Mouse (Mus musculus) heart, embryonic 15.5 days (tissue): ENCODE results near the gene Hs6st1. TPM values are rescaled to one million over a fixed set of nuclear protein-coding genes. Genes with fewer than 3 reads are reported as not detected.

Experiments
- ATAC-seq: fragments of 200-750 bp; cut with Nextera tagmentation; replicated peaks from 2 replicates; pipeline ENCODE4 v1.8.0; 2017; ENCODE audit warnings: low read depth, moderate TSS enrichment; ENCODE audit not compliant: insufficient number of reproducible peaks, insufficient read depth, low FRiP score
- H3K27ac ChIP-seq: fragments of 300-500 bp; sonication (generic); 2 replicates; pipeline ENCODE4 v1.5.1; 2015; ENCODE audit warnings: mild to moderate bottlenecking, inconsistent platforms
- H3K27me3 ChIP-seq: fragments of 300-500 bp; sonication (generic); 2 replicates; pipeline ENCODE4 v1.6.1; 2015; ENCODE audit warnings: inconsistent platforms
- H3K36me3 ChIP-seq: fragments of 300-500 bp; sonication (generic); 2 replicates; pipeline ENCODE4 v1.6.1; 2015; ENCODE audit warnings: mild to moderate bottlenecking, inconsistent platforms
- H3K4me1 ChIP-seq: fragments of 300-500 bp; sonication (generic); replicated peaks from 2 replicates; pipeline ENCODE4 v1.6.1; 2015; ENCODE audit warnings: inconsistent platforms
- H3K4me2 ChIP-seq: fragments of 300-500 bp; sonication (generic); 2 replicates; pipeline ENCODE4 v1.6.1; 2015; ENCODE audit warnings: inconsistent platforms, mild to moderate bottlenecking, moderate library complexity
- H3K4me3 ChIP-seq: fragments of 300-500 bp; sonication (generic); 2 replicates; pipeline ENCODE4 v1.5.1; 2015; ENCODE audit warnings: mild to moderate bottlenecking, inconsistent platforms
- H3K9ac ChIP-seq: fragments of 300-500 bp; sonication (generic); 2 replicates; pipeline ENCODE4 v1.6.1; 2015; ENCODE audit warnings: mild to moderate bottlenecking, inconsistent platforms
- H3K9me3 ChIP-seq: fragments of 300-500 bp; sonication (generic); replicated peaks from 2 replicates; pipeline ENCODE4 v1.6.1; 2016; ENCODE audit warnings: inconsistent platforms
- WGBS: fragments of 180-500 bp; shearing (Covaris S2); methylation state at CpG from one replicate; pipeline ENCODE4 v1.1.7; 2015; ENCODE audit warnings: mixed read lengths; 5-methylcytosine and 5-hydroxymethylcytosine counted together
- polyA plus RNA-seq: library from polyadenylated mRNA; unstranded; fragments of >200 nt; fragmentation: Nextera tagmentation; extraction: Ambion mirVana; gene quantifications from 2 replicates; pipeline ENCODE4 v1.2.1, GENCODE M21; 2015

The Hs6st1 gene
- polyA plus RNA-seq, 1 experiment from 2014 or later = 8.0 TPM

GRCm38 (mm10) chr1:36089481-36089880 is 21.3 kb downstream of the Hs6st1 start:
- 25% methylated on average over 1 of the region's 1 CpGs for WGBS
- Histone ChIP-seq H3K27ac (peak overlapping the region; percentile 55), H3K4me1 (peaks cover 41% of the 10 kb centered on the region), H3K36me3 (peaks cover 16% of the 10 kb centered on the region; the same call in 1 of the 2 replicates), H3K9ac (0 out of 2 replicates have a peak overlapping the region, but pooled peaks have one; percentile 2), H3K27me3 (no peaks in the 10 kb centered on the region), H3K4me2 (no peak overlapping the region), H3K4me3 (no peak overlapping the region), H3K9me3 (no peaks in the 10 kb centered on the region)
- 0 out of 2 replicates have a peak, but pooled peaks have one; percentile 23 for ATAC-seq

DNA sequence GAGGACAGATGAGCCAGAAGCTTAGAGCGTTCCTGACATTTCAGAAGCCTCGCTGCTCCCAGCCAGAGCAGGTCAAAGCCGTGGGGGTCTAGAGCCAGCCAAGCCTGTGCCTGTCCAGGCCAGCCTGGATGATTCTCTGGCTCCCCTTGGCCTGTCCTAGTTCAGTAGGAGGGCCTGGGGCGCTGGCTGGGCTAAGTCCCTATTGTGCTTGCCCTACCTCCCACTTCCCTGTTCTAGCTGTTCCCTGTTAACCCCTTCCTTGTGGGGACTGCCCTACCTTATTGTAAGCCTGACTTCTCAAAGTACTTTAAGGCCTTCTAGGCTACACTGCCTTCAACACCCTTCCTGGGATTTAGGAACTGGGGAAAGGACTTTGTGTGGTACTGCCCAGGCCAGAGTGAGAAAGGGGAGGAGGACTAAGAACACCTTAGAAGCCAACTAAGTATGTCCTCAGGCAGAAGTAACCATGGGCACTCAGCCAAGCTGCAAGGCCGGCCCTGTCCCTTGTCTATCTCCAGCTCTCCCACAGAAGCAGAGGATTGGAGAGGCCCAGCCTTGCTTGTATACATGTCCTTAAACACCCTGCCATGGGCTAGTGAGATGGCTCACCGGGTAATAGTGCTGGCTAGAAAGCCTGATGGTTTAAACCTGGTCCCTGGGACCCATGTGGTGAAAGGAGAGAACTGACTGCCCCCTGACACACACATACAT is 22.0 kb downstream of the Hs6st1 start:
- H3K9ac ChIP-seq = 0 out of 2 replicates have a peak overlapping the region, but pooled peaks have one; percentile 27
- H3K9me3 ChIP-seq = no peaks in the 10 kb centered on the region
- no peaks in the 10 kb centered on the region for H3K27me3 ChIP-seq
- no peak overlapping the region for H3K4me2 ChIP-seq
- H3K27ac ChIP-seq = peak overlapping the region; percentile 55
- H3K4me3 ChIP-seq = no peak overlapping the region
- 25% methylated on average over 6 of the region's 6 CpGs for WGBS
- peaks cover 45% of the 10 kb centered on the region for H3K4me1 ChIP-seq
- ATAC-seq = peak; percentile 36
- peaks cover 16% of the 10 kb centered on the region; the same call in 1 of the 2 replicates for H3K36me3 ChIP-seq

GRCm38 (mm10) chr1:36090722-36091110 is 22.5 kb downstream of the Hs6st1 start:
- ATAC-seq = no peak
- H3K4me1 ChIP-seq = peaks cover 50% of the 10 kb centered on the region

DNA sequence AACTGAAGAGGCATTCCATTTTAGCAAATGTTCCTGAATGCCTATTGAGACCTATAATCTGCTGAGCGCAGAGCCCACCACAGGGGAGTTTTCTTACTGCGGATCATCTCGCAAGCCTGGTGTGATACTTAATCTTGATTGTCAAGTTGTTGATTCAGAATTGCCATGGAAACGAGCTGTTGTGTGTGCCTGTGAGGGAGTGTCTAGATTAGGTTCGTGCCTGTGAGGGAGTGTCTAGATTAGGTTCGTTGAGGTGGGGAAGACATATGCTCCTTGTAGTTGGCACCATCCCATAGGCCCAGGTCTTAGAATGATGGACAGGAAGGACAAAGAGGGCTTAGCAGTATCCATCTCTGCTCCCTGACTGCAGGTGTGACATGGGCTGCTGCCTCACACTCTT is 23.0 kb downstream of the Hs6st1 start:
- Histone ChIP-seq H3K4me1 (peaks cover 56% of the 10 kb centered on the region), H3K9me3 (no peaks in the 10 kb centered on the region), H3K27me3 (no peaks in the 10 kb centered on the region), H3K4me2 (no peak overlapping the region), H3K4me3 (no peak overlapping the region), H3K27ac (no peak overlapping the region), H3K36me3 (peaks cover 9% of the 10 kb centered on the region; the same call in 1 of the 2 replicates), H3K9ac (no peak overlapping the region)
- 69% methylated on average over 6 of the region's 6 CpGs for WGBS
- no peak for ATAC-seq

More at GRCm38 (mm10) chr1:36090722-36091110, 22.5 kb downstream of the Hs6st1 start:
- no peak overlapping the region for H3K9ac ChIP-seq
- no peak overlapping the region for H3K4me2 ChIP-seq
- WGBS = 83% methylated on average over 4 of the region's 4 CpGs
- no peaks in the 10 kb centered on the region for H3K27me3 ChIP-seq
- H3K27ac ChIP-seq = peak overlapping the region; percentile 55
- H3K4me3 ChIP-seq = no peak overlapping the region
- no peaks in the 10 kb centered on the region for H3K9me3 ChIP-seq
- peaks cover 14% of the 10 kb centered on the region; the same call in 1 of the 2 replicates for H3K36me3 ChIP-seq

DNA sequence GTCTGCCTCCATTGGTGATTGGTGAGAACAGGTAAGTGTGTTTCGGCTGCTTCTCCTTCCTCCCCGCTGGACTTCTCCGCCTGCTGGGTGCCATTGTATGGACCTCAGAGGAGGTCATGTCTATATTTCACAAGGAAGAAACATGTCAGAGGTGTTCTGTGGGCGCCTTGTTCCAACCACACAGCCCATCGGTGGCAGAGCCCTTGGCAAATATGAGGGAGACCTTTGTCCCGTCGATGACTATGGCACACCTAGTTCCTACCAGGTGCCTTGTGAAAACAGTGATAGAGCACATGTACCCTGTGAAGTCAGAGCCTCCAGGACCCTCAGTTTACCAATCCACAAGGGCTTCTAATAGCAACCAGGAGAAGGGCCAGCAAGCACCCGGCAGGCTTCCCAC is 25.5 kb downstream of the Hs6st1 start:
- peaks cover 51% of the 10 kb centered on the region for H3K4me1 ChIP-seq
- ATAC-seq = no peak

DNA sequence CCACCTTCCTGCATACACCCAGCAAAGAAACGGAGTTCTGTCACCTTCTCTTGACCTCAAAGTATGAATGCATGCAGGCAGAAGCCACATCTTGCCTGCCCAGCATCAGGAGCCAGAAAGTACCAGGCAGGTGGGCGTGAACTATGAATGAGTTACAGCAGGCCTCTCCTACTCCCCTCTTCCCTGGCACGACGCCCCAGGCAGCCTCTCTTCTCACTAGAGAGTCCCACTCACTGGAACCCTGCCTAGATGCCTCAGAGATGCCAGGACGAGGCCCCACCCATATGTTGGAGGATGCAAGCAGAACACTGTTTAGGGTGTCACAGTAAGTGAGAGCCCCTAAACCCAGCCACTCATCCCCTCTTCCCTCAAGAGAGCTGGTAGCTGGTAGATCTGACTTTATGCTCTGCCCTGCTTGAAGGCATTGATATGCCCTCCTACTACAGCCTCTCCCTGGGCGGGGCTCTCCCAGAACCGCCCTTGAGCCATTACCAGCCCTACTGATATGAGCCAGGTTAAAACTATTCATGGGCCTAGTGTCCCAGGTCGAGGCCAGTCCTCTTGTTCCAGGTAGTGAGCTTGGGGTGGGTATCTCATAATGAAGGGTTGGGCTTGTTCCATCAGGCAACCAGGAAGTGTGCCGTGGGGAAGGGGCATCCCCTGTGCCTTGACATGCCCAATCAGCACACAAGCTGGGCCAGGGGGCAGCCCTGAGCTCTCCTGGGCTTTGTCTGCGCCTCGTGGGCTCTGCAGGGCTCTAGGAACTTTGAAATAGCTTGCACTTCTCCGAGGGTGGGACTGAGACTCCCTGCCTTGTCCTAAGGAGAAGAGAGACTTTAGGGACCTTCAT is 27.4 kb downstream of the Hs6st1 start:
- Histone ChIP-seq H3K4me3 (no peak overlapping the region), H3K9me3 (no peaks in the 10 kb centered on the region), H3K4me1 (peaks cover 36% of the 10 kb centered on the region), H3K9ac (no peak overlapping the region), H3K36me3 (peaks cover 5% of the 10 kb centered on the region; the same call in 1 of the 2 replicates), H3K27ac (peak overlapping the region; percentile 35; the same call in 1 of the 2 replicates), H3K27me3 (no peaks in the 10 kb centered on the region), H3K4me2 (no peak overlapping the region)
- WGBS = 54% methylated on average over 12 of the region's 12 CpGs
- ATAC-seq = 0 out of 2 replicates have a peak, but pooled peaks have one; percentile 30

More for the DNA sequence above, 25.5 kb downstream of the Hs6st1 start:
- Histone ChIP-seq H3K4me3 (no peak overlapping the region), H3K36me3 (peaks cover 5% of the 10 kb centered on the region; the same call in 1 of the 2 replicates), H3K27ac (no peak overlapping the region), H3K27me3 (no peaks in the 10 kb centered on the region), H3K4me2 (no peak overlapping the region), H3K9ac (no peak overlapping the region), H3K9me3 (no peaks in the 10 kb centered on the region)
- 97% methylated on average over 8 of the region's 8 CpGs for WGBS

DNA sequence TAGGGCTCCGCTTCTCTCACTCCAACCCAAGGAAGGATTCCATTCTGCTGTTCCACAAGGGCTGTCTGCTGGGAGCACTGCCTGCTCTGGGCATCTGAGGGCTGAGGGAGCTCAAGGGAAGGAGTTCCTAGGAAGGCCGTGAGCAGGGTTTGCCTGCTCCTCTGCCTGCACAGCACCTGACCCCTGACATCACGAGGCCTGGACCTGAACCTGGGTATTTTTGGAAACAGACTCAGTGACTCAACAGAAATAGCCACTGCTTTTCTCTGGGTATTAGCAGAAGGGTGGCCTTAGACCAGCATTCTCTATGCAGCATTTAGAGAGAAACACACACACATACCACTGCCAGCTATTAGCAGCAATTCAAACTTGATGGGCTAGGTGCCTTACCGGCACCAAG is 30.2 kb downstream of the Hs6st1 start:
- no peaks in the 10 kb centered on the region for H3K9me3 ChIP-seq
- H3K4me3 ChIP-seq = no peak overlapping the region
- no peak overlapping the region for H3K9ac ChIP-seq
- WGBS = 61% methylated on average over 4 of the region's 4 CpGs
- no peak overlapping the region for H3K4me2 ChIP-seq
- no peaks in the 10 kb centered on the region for H3K27me3 ChIP-seq
- no peak for ATAC-seq
- peaks cover 17% of the 10 kb centered on the region; the same call in 1 of the 2 replicates for H3K36me3 ChIP-seq
- H3K4me1 ChIP-seq = peaks cover 29% of the 10 kb centered on the region
- peak overlapping the region; percentile 17 for H3K27ac ChIP-seq

- no peak for ATAC-seq
- Histone ChIP-seq H3K27ac (no peak overlapping the region), H3K4me3 (no peak overlapping the region), H3K27me3 (no peaks in the 10 kb centered on the region), H3K4me1 (peaks cover 26% of the 10 kb centered on the region), H3K9ac (no peak overlapping the region), H3K36me3 (peaks cover 31% of the 10 kb centered on the region), H3K9me3 (no peaks in the 10 kb centered on the region), H3K4me2 (no peak overlapping the region)
- 80% methylated on average over 3 of the region's 3 CpGs for WGBS
Measured at GRCm38 (mm10) chr1:36100371-36100770, 32.2 kb downstream of the Hs6st1 start.

DNA sequence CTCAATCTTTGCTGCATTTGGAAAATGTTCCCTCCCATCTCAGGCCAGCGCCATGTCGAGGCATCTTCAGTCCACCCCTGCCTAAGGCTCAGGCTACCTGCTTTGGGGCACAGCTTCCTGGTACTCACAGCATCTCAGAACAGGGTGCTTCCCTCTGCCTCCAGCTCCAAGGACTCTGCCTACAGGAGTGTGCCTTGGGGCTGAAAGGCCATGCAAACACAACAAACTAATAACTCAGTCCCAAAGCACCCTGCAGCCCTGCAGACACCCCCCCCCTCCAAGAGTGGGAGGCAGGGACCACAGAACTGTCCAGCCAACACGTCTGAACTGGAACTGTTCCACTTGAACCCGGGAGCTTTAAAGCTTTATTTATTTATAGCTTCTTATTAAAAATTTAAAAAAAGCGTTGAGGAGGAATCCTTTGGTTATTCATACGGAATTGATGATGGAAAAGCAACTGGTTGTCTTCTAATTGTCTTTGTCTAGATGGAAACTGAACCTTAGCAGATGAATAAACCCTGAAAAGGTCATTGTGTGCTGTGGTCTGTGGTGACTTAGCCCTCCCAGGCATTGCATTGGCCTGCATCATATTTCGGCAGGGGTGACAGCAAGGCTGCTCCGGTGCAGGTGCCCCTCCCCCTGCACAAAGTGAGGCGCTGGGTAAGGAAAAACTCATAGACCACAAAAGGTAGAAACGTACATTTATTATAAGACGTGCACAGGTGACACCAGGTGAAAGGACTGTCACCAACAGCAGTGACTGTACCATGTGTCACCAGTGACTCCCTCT is 37.9 kb downstream of the Hs6st1 start:
- 0 out of 2 replicates have a peak, but pooled peaks cover 3% of the 10 kb centered on the region for H3K4me1 ChIP-seq
- no peak; the same call in 1 of the 2 replicates for ATAC-seq
- H3K27ac ChIP-seq = no peak overlapping the region
- no peaks in the 10 kb centered on the region for H3K9me3 ChIP-seq
- no peak overlapping the region for H3K4me3 ChIP-seq
- peaks cover 40% of the 10 kb centered on the region for H3K36me3 ChIP-seq
- H3K4me2 ChIP-seq = no peak overlapping the region
- WGBS = 88% methylated on average over 11 of the region's 11 CpGs
- H3K27me3 ChIP-seq = no peaks in the 10 kb centered on the region
- no peak overlapping the region for H3K9ac ChIP-seq

GRCm38 (mm10) chr1:36109987-36110386 is 41.8 kb downstream of the Hs6st1 start:
- no peaks in the 10 kb centered on the region for H3K27me3 ChIP-seq
- no peak overlapping the region for H3K9ac ChIP-seq
- ATAC-seq = no peak
- H3K4me3 ChIP-seq = no peak overlapping the region
- no peak overlapping the region for H3K27ac ChIP-seq
- no peaks in the 10 kb centered on the region for H3K9me3 ChIP-seq
- 79% methylated on average over 4 of the region's 4 CpGs for WGBS
- H3K4me2 ChIP-seq = no peak overlapping the region
- peaks cover 13% of the 10 kb centered on the region for H3K36me3 ChIP-seq
- H3K4me1 ChIP-seq = 0 out of 2 replicates have a peak, but pooled peaks cover 3% of the 10 kb centered on the region
